Mouse (Mus musculus) regulatory T cell (primary cell): ENCODE results near the gene Rxfp2.

ENCODE experiments used
- in situ Hi-C: fragments of 300-600 bp; cut with MboI, MseI; formaldehyde crosslinking; loops from one replicate; pipeline ENCODE4 v1.15.1; 2025; ENCODE audit warnings: high pct_unique_total_duplicates

Gene Rxfp2

DNA sequence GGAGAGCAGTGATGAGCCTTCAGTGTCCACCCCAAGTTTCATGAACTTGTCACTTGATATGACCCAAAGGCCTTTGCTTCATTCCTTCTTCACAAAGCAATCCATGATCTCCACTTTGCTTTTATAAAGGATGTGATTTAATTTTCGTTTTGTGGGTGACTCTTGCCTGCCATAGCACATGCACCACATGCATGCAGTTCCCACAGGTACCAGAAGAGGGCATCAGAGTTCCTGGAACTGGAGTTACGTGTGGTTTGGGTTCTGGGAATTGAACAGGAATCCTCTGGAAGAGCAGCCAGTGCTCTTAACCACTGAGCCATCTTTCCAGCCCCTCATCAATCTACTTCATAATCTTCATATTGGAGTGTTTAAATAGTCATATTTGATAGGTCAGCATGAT lies 26.1 kb downstream of the Rxfp2 start:
- in situ Hi-C loops = no loop called here

DNA sequence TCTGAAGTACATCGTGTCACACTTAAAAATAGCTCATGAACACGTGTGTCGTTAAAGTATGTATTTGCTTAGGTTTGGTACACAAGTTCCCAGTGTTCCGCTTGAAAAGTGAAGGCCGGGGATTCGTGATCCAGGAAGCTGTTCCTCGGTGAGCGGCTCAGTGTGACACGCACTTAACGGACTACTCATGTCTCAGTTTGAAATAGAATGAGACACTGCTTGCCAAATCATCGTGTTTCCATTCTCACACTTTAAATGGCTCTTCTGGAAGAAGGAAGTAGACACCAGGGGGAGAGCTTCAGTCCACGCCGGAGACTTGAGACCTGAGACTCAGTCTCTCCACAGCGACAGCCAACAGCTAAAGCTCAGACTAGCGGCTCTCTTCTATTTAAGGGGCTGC lies 28.0 kb downstream of the Rxfp2 start:
- in situ Hi-C loops = no loop called here

DNA sequence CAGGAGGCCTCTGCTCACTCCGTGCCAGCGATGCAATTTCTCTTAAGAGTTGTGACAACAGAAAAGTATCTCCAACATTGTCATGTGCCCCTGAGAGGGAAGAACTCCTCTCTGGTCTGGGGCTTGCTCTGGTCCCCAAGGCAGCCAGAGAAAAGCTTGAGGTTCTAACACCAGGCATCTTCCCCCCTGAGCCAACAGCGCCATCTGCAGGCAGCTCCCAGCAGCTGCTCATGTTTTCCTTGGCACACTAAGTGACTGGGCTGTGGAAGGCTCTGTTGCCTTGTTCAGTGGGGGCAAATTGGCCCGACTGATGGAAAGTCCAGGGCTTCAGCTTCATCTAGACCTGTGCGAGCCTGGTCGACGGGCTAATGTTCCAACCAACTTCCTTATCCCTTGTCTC lies 31.5 kb downstream of the Rxfp2 start:
- in situ Hi-C loops = no loop called here

DNA sequence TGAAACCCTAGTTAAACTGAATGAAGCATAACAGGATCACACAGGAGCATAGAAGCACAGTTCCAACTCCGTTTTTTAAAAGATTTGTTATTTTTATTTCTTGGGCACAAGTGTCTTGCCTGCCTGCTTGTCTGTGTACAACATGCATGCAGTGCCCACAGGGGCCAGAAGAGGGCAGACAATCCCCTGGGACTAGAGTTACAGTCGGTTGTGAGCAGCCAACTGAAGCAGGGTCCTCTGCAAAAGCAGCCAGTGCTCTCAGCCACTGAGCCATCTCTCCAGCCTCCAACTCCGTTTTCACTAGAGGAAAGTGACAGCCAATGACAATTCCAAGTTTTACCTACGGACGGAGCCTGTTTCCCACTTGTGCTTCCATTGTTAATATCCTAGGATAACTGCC lies 33.4 kb downstream of the Rxfp2 start:
- in situ Hi-C loops = no loop called here

DNA sequence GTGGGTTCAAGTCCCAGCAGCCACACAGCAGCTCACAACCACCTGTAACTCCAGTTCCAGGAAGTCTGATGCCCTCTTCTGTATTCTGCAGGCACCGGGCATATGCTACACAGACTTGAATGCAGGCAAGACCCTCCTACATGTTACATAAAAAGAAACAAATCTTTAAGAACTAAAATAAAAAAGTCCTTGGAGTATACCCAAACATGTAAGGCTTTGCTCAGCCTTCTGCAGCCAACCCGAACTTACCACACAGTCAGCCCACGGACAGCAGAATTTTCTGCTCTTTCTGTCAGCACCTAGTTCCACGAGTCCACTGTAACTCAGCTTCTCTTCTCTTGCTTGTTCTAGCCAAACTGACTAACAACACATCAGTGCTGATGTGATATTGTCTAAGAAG lies 34.8 kb downstream of the Rxfp2 start:
- in situ Hi-C loops = no loop called here

DNA sequence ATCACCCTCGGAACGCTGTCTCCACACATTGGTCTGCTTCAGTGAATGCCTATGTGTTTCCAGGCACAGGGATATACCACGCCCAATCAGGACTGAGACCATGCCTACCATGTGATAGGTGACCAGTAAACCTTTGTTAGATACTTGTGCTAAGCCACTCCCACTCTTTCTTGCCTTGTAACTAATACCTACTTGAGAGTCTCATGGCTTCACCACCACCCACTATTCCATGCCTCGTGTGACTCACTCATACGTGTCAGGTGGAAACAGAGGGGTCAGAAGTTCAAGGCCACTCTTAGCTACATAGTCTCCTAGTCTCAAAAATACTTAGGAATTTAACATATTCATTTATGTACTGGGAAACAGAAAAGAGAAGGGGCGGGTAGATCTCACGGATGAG lies 35.5 kb downstream of the Rxfp2 start:
- in situ Hi-C loops = no loop called here

DNA sequence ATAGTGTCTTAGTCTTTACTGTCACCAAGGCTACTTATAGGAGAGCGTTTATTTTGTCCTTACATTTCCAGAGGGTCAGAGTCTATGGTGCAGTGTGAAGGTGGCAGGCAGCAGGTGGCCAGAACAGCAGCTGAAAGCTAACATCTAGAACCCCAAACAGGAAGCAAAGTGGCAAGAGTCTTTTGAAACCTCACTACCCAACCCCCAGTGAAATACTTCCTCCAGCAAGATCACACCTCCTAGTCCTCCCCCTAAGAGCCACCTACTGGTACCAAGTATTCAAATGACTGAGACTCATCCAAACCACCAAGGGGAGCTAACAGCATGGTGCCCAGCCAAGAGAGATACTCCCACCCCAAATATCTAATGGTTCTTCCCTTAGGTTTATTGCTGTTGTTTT lies 36.8 kb downstream of the Rxfp2 start:
- in situ Hi-C loops = no loop called here

DNA sequence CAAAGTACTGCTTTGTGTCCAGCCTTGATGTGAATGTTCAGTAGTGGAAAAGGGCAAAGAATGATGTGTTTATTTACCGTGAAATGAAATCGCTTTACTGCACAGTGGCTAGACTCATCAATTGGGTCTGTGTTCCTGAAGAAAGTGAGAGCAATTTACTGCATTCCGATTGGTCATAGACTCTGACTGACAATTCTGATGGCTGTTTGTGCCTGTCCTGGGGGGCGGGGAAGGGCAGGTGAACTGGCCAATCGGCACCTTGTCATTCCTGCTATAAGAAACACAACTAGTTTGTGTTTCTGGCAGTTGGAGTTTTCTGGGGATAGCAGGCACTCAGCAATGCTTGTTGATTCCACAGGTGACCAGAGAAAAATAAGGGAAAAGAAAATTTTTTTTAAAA lies 37.6 kb downstream of the Rxfp2 start:
- in situ Hi-C loops = no loop called here

DNA sequence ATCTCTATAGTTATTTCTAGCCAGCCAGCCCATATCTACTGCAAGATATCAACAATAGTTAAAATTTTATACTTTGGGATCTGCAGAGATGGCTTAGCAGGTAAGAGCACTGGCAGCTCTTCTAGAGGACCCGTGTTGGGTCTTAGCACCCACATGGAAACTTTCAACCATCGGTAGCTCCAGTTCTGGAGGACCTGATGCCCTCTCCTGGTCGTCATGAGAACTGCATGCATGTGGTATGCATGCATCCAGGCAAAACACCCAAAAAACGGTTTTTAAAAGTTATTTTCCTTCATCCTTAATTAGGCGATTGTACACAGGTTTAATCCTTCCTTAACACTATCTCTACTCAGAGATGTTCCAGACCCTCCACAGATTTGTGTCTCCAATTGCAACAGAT lies 40.4 kb downstream of the Rxfp2 start:
- in situ Hi-C loops = no loop called here

DNA sequence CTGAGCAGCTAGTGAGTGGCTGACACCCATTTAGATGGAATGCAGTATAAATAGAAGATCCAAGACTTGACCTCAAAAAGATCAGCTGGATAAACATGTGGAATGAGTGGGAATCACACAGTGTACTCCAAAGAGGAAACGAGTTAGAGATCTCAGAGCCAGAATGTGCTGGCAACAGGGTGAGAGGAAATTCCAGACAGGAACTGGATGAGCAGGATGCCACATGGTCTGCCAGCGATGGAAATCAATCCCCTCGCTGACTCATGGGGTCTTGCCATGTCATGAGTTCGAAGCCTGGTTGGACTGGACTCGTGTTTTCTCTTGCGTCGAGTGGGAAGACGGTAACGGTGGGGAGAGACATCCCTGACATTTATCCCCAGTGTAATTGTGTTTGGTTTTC lies 41.0 kb downstream of the Rxfp2 start:
- in situ Hi-C loops = no loop called here

DNA sequence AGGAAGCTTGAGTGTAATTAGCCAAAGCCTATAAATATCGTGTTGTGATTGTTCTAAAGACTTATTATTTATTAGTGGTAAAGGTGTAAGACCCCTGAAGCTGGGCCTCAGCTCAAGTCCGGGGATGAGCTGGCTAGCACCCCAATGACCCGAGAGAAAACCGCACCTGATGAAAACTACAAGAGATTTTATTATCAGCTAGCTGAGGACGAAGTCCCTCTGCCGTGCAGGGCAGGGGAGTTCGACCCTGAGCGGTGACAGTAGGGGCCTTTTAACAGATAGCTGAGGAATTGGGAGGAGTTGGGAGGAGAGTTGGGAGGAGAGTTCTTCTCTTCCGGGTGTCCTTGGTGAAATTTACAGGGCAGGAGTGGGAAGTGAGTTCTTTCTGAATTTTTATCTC lies 42.6 kb downstream of the Rxfp2 start:
- in situ Hi-C loops = no loop called here

DNA sequence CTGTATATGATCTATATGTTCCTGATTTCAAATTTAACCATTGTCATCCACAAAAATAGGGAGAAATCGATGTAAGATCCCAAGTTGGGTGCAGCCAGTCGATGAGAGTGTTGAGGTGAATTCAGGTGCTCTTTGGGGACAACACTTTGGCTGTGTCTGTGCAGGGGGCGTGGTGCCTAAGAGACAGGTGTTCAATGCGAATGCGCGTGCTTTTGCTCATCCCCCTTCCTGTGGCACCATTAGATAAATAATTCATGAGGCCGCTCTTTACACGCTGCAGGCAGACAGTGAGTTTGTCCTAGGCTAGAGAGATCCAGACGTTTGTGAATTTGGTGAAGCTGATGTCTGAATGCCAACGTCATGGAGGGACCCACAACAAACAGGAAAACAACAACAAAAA lies 45.8 kb downstream of the Rxfp2 start:
- in situ Hi-C loops = no loop called here

DNA sequence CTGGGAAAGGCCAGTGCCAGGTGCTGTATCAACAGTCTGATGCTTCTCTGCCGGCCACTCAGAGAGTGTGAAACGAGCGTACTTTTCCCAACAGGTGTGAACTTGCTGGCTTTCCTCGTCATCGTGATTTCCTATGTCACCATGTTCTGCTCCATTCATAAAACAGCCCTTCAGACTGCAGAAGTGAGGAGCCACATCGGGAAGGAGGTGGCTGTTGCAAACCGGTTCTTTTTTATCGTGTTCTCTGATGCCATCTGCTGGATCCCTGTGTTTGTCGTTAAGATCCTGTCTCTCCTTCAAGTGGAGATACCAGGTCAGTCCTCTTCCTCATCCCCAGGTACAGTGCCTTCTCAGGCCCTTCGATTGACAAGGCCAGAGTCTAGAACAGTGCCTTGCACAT lies 51.6 kb downstream of the Rxfp2 start:
- in situ Hi-C loops = no loop called here

DNA sequence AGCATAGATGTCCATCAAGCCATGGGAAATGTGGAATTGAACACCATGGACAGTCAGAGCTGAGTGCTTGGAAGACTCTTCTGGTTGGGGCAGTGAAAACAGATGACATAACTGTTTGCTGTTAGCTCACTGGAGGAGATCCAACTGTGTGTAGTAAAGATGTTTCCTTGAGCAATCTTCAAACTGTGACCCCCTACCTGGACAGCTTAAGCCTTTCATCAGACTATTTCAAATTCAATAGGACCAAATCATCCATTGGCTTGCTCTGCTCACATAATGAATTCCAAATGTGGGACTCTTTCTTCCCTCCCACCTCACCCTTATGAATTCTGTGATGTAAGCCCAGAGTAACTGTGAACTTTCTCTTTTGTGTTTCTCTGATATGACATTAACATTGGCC lies 53.3 kb downstream of the Rxfp2 start:
- in situ Hi-C loops = no loop called here

DNA sequence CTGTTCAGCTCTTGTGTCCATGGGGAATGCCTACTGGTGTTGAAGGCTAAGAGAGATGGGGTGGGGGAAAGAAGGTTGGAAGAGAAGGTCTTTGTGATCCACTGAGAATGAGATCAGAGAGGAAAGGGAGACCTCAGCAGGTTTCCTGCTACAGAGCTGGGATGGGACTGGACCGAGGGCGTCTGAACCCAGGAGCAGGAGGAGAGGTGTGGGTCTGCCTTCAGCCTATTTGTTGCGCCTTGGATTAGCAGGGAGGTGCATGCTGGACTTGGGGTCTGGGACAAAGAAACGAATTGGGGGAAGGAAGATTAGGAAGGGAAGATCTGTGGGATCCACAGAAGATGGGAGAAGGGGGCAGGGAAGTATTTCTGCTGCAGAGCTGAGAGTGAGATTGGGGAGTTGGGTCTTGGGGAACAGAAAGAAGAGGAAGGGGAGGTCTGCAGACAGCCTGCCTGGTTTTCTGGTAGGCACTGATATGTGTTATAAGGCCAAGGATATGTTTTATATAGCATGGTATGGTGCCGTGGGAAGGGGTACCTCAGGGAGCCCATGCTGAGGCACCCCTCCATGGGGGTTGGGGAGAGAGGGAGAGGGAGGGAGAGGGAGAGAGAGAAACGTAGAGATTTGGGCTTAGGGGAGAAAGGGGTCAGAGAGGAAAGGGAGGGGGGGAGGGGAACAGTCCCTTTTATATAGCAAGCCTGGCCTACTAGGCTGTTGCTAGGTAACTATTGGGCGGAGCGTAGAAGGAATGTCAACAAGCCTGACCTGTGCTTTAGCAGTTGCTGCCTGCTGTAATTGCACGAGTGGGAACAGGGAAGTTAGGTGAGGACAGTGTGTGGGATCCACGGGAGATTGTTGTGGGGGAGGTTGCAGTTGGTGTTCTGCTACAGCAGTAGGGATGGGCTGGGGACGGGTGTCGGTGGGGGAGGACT lies 61.7 kb downstream of the Rxfp2 start:
- in situ Hi-C loops = no loop called here

DNA sequence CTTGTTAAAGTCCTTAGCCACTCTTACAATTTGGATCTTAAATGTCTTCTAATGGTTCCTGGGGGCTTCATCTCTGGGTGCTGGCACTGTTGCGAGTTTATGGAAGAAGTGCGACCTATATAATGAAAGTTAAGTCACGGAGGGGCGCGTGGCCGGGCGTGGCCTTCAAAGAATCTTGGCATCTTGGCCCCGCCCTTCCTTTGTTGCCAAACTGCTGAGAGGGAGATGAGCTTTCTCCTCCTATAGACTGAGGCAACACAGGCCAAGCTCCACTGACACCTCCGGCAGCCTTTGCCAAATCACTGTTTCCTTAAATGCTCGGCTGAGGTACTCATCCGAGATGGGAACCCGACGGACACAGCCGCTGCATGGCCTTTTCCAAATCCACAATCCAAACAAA lies 64.2 kb downstream of the Rxfp2 start:
- in situ Hi-C loops = no loop called here

DNA sequence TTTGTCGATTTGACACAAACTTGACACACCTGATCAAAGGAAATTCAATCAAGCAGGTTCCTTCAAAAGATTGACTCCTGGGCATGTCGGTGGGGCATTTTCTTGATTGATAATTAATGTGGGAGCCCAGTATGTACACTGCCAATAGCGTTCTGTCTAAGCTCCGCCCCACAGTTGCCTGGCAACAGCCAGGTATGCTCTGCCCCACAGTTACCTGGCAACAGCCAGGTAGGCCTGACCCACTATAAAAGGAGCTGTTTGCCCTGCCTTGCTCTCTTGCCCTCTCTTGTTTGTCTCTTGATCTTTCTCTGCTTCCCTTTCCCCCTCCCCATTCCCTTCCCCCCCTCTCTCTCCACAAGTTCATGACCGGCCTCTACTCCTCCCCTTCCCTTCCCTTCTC lies 64.7 kb downstream of the Rxfp2 start:
- in situ Hi-C loops = no loop called here

DNA sequence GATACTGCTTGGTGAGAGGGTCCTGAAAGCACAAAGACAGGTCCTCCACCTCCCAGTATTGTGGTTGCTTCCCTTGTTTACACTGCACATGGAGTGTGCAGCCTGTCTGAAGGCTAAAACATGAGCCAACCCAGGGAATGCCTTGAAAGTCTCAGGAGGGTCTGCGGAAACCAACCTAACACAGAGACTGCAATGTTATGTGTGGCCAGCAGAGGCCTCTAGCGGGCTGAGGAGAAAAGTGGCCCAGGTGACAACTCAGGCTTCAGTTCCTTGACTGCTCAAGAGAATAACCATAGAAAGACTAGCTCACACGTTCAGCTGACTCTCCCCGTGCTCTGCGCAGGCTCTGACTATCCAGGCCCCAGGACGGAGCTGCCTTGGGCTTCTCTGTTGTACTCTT lies 79.1 kb downstream of the Rxfp2 start:
- in situ Hi-C loops = no loop called here

DNA sequence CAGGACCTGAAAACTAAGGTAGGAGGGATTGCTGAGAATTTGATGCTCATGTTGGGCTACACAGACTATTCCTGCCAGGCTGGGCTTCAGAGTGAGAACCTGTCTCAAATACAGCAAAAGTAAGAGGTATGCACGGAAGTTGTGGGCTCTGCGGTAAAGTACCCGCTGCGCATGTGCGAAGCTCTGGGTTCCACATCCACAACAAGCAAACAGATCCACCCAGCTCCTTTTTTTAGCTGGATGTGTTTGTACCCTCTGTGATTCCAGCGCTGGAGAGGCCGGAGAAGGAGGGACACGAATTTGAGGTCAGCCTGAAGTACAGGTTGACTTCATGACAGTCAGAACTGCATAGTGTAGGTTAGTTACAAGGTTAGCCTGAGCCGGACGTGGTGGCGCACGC lies 80.3 kb downstream of the Rxfp2 start:
- in situ Hi-C loops = no loop called here

DNA sequence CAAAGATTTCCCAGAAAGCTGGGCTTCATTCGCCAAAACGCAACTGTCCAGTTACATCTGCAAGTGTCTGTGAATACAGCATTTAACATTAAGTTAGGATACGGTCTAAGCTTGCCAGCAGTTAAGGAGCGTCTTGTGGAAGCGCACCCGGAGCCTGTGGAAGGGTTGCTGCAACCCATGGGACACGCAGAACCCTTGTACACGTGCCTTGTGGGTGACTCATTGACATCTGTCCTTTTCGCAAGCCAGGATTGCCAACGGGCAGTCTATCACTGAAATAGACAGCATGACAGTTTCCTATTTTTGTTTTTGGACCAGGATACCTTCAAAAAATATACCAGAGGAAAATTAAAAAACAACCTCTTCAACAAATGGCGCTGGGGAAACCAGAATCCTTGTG lies 83.3 kb downstream of the Rxfp2 start:
- in situ Hi-C loops = no loop called here

DNA sequence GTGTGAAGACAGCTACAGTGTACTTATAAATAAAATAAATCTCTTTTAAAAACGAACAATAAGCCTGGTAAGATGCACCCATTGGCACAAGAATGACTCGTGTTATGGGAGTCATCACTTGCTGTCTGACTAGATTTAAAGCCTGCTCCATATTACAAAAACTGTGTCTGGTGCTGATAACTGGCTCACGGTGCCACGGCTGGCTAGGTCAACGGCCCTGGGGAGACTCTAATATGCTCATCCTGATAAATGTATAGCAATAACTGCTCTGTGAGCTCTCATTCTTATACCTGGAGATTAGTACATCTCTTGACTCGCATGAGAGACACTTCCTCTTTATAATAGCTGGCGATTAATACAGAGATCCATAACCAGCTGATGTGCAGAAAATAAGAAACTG lies 87.9 kb downstream of the Rxfp2 start:
- in situ Hi-C loops = no loop called here

DNA sequence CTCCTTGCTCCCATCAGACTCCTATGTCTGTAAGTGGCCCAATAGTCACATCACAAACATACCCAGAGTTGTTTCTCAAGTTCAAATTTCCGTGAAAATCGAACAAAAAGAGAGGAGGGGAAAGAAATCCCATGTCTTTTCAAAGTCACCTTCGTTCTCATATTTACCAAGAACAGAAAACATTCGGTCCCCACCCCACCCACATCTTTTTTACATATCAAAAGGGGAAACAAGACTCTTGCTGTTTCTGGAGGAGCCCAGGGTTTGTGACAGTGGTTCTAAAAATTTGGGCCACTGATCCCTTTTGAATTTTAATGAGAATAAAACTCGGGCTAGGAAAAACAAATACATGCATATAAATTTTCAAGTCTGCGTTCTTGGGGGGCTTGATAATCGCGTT lies 92.8 kb downstream of the Rxfp2 start:
- in situ Hi-C loops = no loop called here

DNA sequence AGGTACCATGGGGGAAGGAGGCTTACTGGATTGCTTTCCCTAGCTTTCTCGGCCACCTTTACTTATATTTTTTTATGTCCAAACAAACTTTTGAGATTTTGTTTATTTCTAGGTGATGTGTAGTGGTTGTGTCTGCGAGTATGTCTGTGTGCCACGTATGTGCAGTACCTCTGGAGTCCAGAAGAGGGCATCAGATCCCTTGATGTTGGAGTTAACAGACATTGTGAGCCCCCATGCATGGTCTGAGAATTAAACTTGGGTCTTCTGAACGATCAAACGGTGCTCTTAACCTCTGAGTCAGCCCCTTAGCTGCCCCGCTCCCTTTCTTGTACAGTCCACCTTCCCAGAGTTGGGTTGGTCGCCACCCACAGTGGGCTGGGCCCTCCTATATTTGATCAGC lies 95.5 kb downstream of the Rxfp2 start:
- in situ Hi-C loops = no loop called here

DNA sequence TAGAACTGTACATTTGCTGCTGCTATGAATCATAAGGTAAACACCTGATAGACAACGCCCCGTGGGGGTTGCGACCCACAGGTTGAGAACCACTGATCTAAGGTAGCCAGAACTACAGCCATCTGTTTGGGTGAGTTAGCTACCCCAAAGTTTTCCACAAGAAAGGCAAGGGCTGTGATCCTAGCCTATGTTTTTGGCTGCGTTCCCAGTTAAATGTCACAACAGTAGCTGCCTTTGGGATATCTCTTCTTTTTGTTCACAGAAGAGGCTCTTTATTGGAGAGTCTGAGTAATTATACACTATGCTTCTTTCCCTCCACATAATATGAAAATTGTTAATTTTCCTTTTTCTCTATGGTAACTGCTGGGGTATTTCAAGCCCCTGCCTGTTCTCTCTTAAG lies 96.3 kb downstream of the Rxfp2 start:
- in situ Hi-C loops = no loop called here
